Mouse (Mus musculus) c-Kit-negative CD71-positive TER-119-positive erythroid progenitor cells, embryonic 14.5 days (primary cell): ENCODE measurements around the gene Gucy1b2.

ENCODE experiments used
- DNase-seq: peaks from one replicate; pipeline ENCODE4 v3.0.0-alpha.2; 2013; ENCODE audit warnings: low read depth, low spot score

Gene Gucy1b2

GRCm38 (mm10) chr14:62374001-62374400 lies 82.1 kb downstream of the Gucy1b2 start:
- no peak for DNase-seq

GRCm38 (mm10) chr14:62370819-62371218 lies 85.3 kb downstream of the Gucy1b2 start:
- DNase-seq, result no peak

GRCm38 (mm10) chr14:62363774-62364173 lies 92.3 kb downstream of the Gucy1b2 start:
- DNase-seq, result no peak

- DNase-seq, result no peak
Observed at GRCm38 (mm10) chr14:62361263-62361980, 94.7 kb downstream of the Gucy1b2 start.

- no peak for DNase-seq
Observed at GRCm38 (mm10) chr14:62355201-62355600, 100.9 kb downstream of the Gucy1b2 start.

- DNase-seq, result no peak
Observed at GRCm38 (mm10) chr14:62353793-62354192, 102.3 kb downstream of the Gucy1b2 start.

GRCm38 (mm10) chr14:62353372-62353771 lies 102.7 kb downstream of the Gucy1b2 start:
- no peak for DNase-seq

GRCm38 (mm10) chr14:62350890-62351289 lies 105.2 kb downstream of the Gucy1b2 start:
- no peak for DNase-seq

GRCm38 (mm10) chr14:62350186-62350585 lies 105.9 kb downstream of the Gucy1b2 start:
- no peak for DNase-seq

GRCm38 (mm10) chr14:62349786-62350185 lies 106.3 kb downstream of the Gucy1b2 start:
- DNase-seq, result no peak

- DNase-seq, result no peak
Observed at GRCm38 (mm10) chr14:62347103-62347502, 109.0 kb downstream of the Gucy1b2 start.

- DNase-seq, result no peak
Observed at GRCm38 (mm10) chr14:62346570-62346969, 109.5 kb downstream of the Gucy1b2 start.
